Mouse (Mus musculus): ENCODE data around the gene Esam.

DNA sequence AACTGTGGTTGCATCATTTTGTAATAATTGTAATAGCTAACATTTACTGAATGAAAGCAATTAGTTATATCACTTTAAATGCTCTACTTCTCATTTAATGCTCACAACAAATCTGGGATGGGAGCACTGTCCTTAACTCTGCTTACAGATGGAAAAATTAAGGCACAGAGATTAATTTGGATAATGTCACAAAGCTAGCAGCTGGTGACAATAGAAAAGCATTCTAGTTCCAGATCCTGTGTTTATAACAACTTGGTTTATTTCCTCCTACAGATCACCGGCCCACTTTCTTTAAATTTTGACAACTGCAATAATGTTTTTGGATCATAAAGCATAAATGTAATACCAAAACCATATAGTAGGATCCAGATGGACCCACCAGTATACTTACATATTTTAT, 21.9 kb upstream of the Esam start:
- TF ChIP-seq GATA1 (IDR thresholded peaks at IDR 0.05; ENCODE audit: borderline replicate concordance, low read length), result no peak
- TF ChIP-seq FLI1 (IDR thresholded peaks at IDR 0.05; ENCODE audit: low read length), result no peak

Data from megakaryocyte, embryonic 14.5 days (primary cell).